Mouse (Mus musculus): ENCODE data around the gene Rdh8. TPM values are rescaled to one million over a fixed set of nuclear protein-coding genes. Genes with fewer than 3 reads are reported as not detected.
A peak's percentile ranks its signal among the peaks of the same experiment; 100 is the strongest.
"Not testable (repeated sequence)": the region's sequence is repeated elsewhere in the genome, so short reads cannot be mapped to it uniquely, and the experiment has no call there.

The Rdh8 gene
- polyA plus RNA-seq, 1 experiment: not detected

DNA sequence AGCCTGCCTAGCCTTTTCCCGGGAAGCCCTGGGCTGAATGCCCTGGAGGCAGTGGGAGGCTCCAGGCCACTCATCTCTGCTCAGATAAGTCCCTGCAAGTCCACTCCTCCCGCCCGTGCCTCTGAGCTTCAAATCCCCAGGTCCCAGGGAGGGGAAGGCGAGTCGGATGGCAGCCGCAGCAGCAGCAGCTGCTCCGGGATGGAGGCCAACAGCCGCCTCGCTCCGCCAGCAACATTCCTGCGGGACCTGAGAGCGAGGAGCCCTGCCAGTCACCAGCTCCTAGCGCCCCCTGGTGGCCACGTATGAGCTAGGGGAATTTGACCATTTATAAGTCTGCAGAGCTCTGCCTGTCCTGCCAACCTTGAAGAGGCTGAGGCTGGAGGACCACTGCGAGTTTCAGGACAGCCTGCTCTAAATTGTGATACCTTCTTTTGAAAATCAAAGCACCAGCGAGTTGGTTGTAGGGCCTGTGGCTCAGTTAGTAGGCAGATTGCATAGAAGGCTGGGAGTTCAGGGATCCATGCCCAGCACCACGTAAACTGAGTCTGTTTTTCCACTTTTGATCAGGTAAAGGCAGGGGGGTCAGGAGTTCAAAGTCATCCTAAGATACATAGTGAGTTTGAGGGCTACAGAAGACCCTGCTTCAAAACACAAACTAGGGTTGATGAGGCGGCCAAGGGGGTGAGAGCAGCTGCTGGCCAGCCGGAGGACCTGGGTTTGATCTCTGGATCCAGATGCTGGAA is 12.8 kb downstream of the Rdh8 start:
- peak; percentile 90 for DNase-seq
- no peak overlapping the region for H3K4me3 ChIP-seq (replicated peaks; ENCODE audit: extremely low read depth, low read depth, low read length)
- TF ChIP-seq POLR2A (IDR thresholded peaks at IDR 0.05; ENCODE audit: borderline replicate concordance, extremely low read depth, low read depth, low read length) (no peak), CTCF (IDR thresholded peaks at IDR 0.05; ENCODE audit: insufficient read depth, low read length) (peak; percentile 80)
- H3K4me1 ChIP-seq (ENCODE audit: control insufficient read depth, insufficient read depth, low read length): no peaks in the 10 kb centered on the region
- WGBS: 14% methylated on average over 19 of the region's 19 CpGs

DNA sequence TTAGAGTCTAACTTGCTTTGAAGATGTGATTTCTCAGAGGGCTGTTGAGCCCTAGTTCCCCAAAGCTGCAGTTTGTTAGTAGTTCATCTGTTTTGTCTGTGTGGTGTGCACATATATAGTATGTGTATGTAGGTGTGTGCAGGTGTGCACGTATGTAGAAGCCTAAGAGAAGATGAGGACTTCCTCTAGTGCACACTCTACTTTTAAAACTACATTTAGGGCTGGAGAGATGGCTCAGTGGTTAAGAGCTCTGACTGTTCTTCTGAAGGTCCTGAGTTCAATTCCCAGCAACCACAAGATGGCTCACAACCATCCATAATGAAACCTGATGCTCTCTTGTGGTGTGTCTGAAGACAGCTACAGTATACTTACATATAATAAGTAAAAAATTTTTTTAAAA is 16.6 kb downstream of the Rdh8 start:
- 68% methylated on average over 1 of the region's 1 CpGs for WGBS
- TF ChIP-seq POLR2A (IDR thresholded peaks at IDR 0.05; ENCODE audit: borderline replicate concordance, extremely low read depth, low read depth, low read length): no peak
- TF ChIP-seq CTCF (IDR thresholded peaks at IDR 0.05; ENCODE audit: insufficient read depth, low read length): no peak
- no peak for DNase-seq
- Histone ChIP-seq H3K4me3 (replicated peaks; ENCODE audit: extremely low read depth, low read depth, low read length) (no peak overlapping the region), H3K4me1 (ENCODE audit: control insufficient read depth, insufficient read depth, low read length) (no peaks in the 10 kb centered on the region)

DNA sequence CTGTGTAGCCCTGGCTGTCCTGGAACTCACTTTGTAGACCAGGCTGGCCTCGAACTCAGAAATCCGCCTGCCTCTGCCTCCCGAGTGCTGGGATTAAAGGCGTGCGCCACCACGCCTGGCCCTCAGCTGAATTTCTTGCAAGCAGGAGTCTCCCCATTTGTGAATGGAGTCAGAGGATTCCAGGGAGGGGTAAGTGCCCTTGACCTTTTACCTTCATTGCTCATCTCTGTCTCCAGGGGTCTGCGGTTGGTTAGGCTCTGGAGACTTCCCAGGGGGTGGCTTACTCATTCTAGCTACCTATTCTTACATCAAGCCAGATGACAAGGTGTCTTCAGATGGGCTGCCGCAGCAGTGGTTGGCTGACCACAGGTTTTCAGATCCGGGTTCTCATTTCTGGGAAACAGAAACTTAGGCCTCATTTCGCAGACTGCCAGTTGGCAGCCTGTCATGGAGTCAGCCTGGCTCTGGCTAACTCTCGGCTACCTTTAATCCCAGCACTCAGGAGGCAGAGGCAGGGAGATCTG is 17.2 kb downstream of the Rdh8 start:
- WGBS: 82% methylated on average over 11 of the region's 11 CpGs
- not testable (repeated sequence) for H3K4me1 ChIP-seq (ENCODE audit: control insufficient read depth, insufficient read depth, low read length); H3K4me3 ChIP-seq (replicated peaks; ENCODE audit: extremely low read depth, low read depth, low read length); DNase-seq

DNA sequence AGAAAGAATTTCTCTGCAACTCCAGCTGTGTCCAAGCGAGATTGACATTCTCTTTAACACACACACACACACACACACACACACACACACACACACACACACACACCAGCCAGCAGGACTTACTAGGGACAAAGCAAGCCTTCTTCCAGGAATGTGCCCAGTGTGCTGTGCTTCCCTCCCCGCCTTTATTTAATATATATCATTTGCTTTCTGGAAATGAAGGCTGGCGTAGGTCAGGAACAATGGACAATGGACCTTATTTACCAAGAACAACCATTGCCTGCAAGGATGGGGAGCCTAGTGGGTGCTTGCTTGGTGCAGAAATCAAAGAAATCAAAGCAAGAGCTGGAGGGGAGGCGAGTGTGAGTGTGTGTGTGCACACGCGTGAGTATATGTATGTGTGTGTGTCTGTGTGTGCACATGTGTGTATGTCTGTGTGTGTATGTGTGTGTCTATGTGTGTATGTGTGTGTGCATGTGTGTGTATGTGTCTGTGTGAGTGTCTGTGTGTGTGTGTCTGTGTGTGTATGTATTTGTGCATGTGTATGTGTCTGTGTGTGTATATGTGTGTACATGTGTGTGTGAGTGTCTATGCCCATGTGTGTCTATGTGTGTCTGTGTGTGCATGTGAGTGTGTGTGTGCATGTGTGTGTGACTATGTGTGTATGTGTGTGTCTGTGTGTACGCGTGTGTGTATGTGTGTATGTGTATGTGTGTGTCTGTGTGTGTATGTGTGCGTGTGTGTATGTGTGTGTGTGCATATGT is 19.1 kb downstream of the Rdh8 start:
- no peak overlapping the region for H3K4me3 ChIP-seq (replicated peaks; ENCODE audit: extremely low read depth, low read depth, low read length)
- WGBS: 71% methylated on average over 9 of the region's 9 CpGs
- H3K4me1 ChIP-seq (ENCODE audit: control insufficient read depth, insufficient read depth, low read length): no peaks in the 10 kb centered on the region
- no peak for DNase-seq
- TF ChIP-seq CTCF (IDR thresholded peaks at IDR 0.05; ENCODE audit: insufficient read depth, low read length): no peak
- no peak for TF ChIP-seq POLR2A (IDR thresholded peaks at IDR 0.05; ENCODE audit: borderline replicate concordance, extremely low read depth, low read depth, low read length)

DNA sequence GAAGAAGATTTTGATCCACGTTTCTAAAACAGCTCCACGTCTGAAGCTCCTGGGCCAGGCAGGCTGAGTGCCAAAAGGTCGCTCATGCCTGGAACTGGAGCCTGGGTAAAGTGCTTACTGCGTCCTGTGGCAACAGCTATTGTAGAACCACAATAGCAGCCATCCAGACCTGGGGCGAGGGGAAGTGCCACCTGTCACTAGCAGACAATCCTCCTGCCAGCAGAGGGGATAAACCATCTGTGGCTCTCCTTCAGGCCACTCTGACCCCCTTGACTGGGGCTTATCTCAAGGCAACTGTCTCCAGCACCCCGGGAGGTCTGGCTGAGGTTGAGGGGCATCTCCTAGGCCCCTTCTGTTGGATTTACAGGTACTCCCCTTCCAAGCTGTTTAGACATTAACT is 20.6 kb downstream of the Rdh8 start:
- TF ChIP-seq CTCF (IDR thresholded peaks at IDR 0.05; ENCODE audit: insufficient read depth, low read length): no peak
- no peak for TF ChIP-seq POLR2A (IDR thresholded peaks at IDR 0.05; ENCODE audit: borderline replicate concordance, extremely low read depth, low read depth, low read length)

DNA sequence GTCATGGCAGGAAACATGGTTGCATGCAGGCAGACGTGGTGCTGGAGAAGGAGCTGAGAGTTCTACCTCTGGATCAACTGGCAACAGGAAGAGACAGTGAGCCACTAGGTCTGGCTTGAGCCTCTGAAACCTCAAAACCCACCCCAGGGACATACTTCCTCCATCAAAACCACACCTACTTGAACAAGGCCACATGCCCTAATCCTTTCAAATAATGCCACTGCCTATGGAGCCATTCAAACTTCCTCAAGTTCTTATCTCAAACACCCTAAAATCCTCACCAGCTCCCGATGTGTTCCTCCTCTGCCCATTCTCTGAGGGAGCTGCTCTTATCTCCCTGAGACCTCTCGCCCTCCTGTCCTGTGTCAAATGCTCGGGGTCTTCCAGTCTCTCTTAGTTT is 23.9 kb downstream of the Rdh8 start:
- Histone ChIP-seq H3K4me3 (replicated peaks; ENCODE audit: extremely low read depth, low read depth, low read length) (no peak overlapping the region), H3K4me1 (ENCODE audit: control insufficient read depth, insufficient read depth, low read length) (no peaks in the 10 kb centered on the region)
- DNase-seq: no peak
- TF ChIP-seq POLR2A (IDR thresholded peaks at IDR 0.05; ENCODE audit: borderline replicate concordance, extremely low read depth, low read depth, low read length): no peak
- TF ChIP-seq CTCF (IDR thresholded peaks at IDR 0.05; ENCODE audit: insufficient read depth, low read length): no peak
- 39% methylated on average over 4 of the region's 4 CpGs for WGBS

More for the DNA sequence above, 20.6 kb downstream of the Rdh8 start:
- Histone ChIP-seq H3K4me1 (ENCODE audit: control insufficient read depth, insufficient read depth, low read length) (no peaks in the 10 kb centered on the region), H3K4me3 (replicated peaks; ENCODE audit: extremely low read depth, low read depth, low read length) (no peak overlapping the region)
- no peak for DNase-seq
- WGBS: 52% methylated on average over 6 of the region's 6 CpGs

DNA sequence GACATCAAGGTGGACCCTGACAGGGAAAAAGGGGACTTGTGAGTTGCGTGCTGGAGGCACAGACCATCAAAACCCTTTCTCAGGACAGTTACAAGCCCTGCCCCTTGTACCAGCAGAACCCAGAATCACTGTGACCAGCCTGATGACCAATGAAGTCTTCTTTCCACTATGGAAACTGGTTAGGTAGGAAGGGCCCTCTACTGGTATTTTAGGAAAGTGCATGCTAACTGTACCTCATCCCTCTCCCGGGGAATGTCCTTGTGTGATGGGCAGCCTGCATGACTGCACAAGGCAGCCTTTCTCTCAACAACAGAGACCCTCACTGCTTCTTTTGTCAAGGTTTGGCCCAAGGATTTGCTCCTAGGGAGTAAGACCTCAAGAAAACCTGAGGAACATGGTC is 24.4 kb downstream of the Rdh8 start:
- DNase-seq: no peak
- H3K4me1 ChIP-seq (ENCODE audit: control insufficient read depth, insufficient read depth, low read length): no peaks in the 10 kb centered on the region
- 29% methylated on average over 2 of the region's 2 CpGs for WGBS
- no peak overlapping the region for H3K4me3 ChIP-seq (replicated peaks; ENCODE audit: extremely low read depth, low read depth, low read length)
- peak; percentile 19; the same call in 1 of the 2 replicates for TF ChIP-seq CTCF (IDR thresholded peaks at IDR 0.05; ENCODE audit: insufficient read depth, low read length)
- no peak for TF ChIP-seq POLR2A (IDR thresholded peaks at IDR 0.05; ENCODE audit: borderline replicate concordance, extremely low read depth, low read depth, low read length)

DNA sequence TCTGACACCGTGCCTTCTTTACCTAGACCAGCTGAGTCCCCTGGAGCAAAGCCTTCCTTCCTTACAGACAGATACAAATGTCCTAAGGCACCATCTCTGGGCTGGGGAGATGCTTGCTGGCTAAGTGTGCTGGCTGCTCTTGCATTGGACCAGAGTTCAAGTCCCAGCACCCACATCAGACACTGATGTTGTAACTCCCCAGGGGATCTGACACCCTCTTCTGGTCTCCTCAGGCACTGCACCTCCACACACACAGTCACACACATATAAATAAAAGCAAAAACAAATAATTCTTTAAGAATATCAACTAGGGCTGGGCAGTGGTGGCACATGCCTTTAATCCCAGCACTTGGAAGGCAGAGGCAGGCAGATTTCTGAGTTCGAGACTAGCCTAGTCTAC is 31.9 kb downstream of the Rdh8 start:
- Histone ChIP-seq H3K4me3 (replicated peaks; ENCODE audit: extremely low read depth, low read depth, low read length) (no peak overlapping the region), H3K4me1 (ENCODE audit: control insufficient read depth, insufficient read depth, low read length) (no peaks in the 10 kb centered on the region)
- TF ChIP-seq POLR2A (IDR thresholded peaks at IDR 0.05; ENCODE audit: borderline replicate concordance, extremely low read depth, low read depth, low read length): no peak
- no peak for TF ChIP-seq CTCF (IDR thresholded peaks at IDR 0.05; ENCODE audit: insufficient read depth, low read length)
- 81% methylated on average over 2 of the region's 2 CpGs for WGBS
- DNase-seq: no peak

DNA sequence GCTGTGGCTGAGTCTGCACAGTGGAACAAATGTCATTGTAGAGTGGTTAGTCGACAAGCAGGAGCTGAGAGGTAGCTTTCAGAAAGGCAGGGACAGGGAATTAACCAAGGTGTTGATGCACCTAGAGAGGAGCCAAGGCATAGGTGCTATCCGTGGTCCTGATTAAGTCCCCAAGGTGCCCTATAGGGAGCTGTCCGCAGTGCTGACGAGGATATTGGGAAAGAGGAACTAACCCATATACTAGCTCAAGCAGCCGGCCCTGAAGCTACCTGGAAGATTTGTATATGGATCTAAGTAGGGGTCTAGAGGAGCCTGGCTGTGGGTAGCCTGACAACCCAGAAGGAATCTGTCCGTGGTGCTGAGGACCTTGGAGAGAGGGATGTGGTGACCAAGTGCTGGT is 38.8 kb downstream of the Rdh8 start:
- no peaks in the 10 kb centered on the region for H3K4me1 ChIP-seq (ENCODE audit: control insufficient read depth, insufficient read depth, low read length)
- TF ChIP-seq CTCF (IDR thresholded peaks at IDR 0.05; ENCODE audit: insufficient read depth, low read length) (no peak), POLR2A (IDR thresholded peaks at IDR 0.05; ENCODE audit: borderline replicate concordance, extremely low read depth, low read depth, low read length) (no peak)
- 8% methylated on average over 6 of the region's 6 CpGs for WGBS
- DNase-seq: no peak
- no peak overlapping the region for H3K4me3 ChIP-seq (replicated peaks; ENCODE audit: extremely low read depth, low read depth, low read length)

DNA sequence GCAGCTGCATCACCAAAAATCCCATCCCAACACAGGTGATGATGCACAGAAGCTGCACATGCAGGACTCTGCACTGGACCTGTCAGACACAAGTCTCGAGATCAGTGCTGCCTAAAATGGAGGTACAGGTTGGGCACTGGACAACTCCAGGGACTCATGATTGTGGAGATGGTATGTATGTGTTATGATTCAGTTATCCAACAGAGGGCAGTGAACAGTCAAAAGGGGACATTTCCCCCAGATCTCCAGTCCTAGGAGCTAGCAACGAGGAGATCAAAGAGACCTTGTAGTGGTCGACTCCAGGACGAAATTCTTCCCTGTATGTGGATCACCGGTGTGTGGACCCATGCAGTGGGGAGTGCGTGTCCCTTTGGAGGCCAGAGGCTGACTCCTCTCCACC is 41.6 kb downstream of the Rdh8 start:
- H3K4me1 ChIP-seq (ENCODE audit: control insufficient read depth, insufficient read depth, low read length): no peaks in the 10 kb centered on the region
- no peak for DNase-seq
- no peak overlapping the region for H3K4me3 ChIP-seq (replicated peaks; ENCODE audit: extremely low read depth, low read depth, low read length)
- 39% methylated on average over 6 of the region's 6 CpGs for WGBS
- no peak for TF ChIP-seq CTCF (IDR thresholded peaks at IDR 0.05; ENCODE audit: insufficient read depth, low read length)
- no peak for TF ChIP-seq POLR2A (IDR thresholded peaks at IDR 0.05; ENCODE audit: borderline replicate concordance, extremely low read depth, low read depth, low read length)

Data from lung, adult 2 months (tissue).